Mouse (Mus musculus): ENCODE results near the gene Katnal1.

The Katnal1 gene

GRCm38 (mm10) chr5:148929116-148929449 is at the start of gene Katnal1:
Gene Katnal1 (minus strand): TSS chr5:148929320.
- DNase-seq (ENCODE audit: low spot score in 2 of 2), result no peak

- DNase-seq (ENCODE audit: low spot score in 2 of 2), result no peak
These were observed 49.5 kb upstream of the Katnal1 start for GRCm38 (mm10) chr5:148978458-148979165.

- no peak for DNase-seq (ENCODE audit: low spot score in 2 of 2)
These were observed 48.8 kb upstream of the Katnal1 start for GRCm38 (mm10) chr5:148977698-148978457.

GRCm38 (mm10) chr5:148976876-148977275 is 47.8 kb upstream of the Katnal1 start:
- DNase-seq (ENCODE audit: low spot score in 2 of 2), result no peak

- DNase-seq (ENCODE audit: low spot score in 2 of 2), result no peak
These were observed 45.9 kb upstream of the Katnal1 start for GRCm38 (mm10) chr5:148975035-148975434.

- no peak for DNase-seq (ENCODE audit: low spot score in 2 of 2)
These were observed 44.0 kb upstream of the Katnal1 start for GRCm38 (mm10) chr5:148973019-148973668.

- DNase-seq (ENCODE audit: low spot score in 2 of 2), result no peak
These were observed 43.0 kb upstream of the Katnal1 start for GRCm38 (mm10) chr5:148972167-148972566.

GRCm38 (mm10) chr5:148969648-148970047 is 40.5 kb upstream of the Katnal1 start:
- DNase-seq (ENCODE audit: low spot score in 2 of 2), result no peak

GRCm38 (mm10) chr5:148968958-148969576 is 39.9 kb upstream of the Katnal1 start:
- no peak for DNase-seq (ENCODE audit: low spot score in 2 of 2)

- DNase-seq (ENCODE audit: low spot score in 2 of 2), result no peak
These were observed 39.1 kb upstream of the Katnal1 start for GRCm38 (mm10) chr5:148968179-148968578.

GRCm38 (mm10) chr5:148966395-148966794 is 37.3 kb upstream of the Katnal1 start:
- no peak for DNase-seq (ENCODE audit: low spot score in 2 of 2)

GRCm38 (mm10) chr5:148965691-148966333 is 36.7 kb upstream of the Katnal1 start:
- DNase-seq (ENCODE audit: low spot score in 2 of 2), result peak in 1 of 2 experiments; percentile 42

GRCm38 (mm10) chr5:148965089-148965591 is 36.0 kb upstream of the Katnal1 start:
- no peak for DNase-seq (ENCODE audit: low spot score in 2 of 2)

- DNase-seq (ENCODE audit: low spot score in 2 of 2), result no peak
These were observed 35.1 kb upstream of the Katnal1 start for GRCm38 (mm10) chr5:148964251-148964650.

- DNase-seq (ENCODE audit: low spot score in 2 of 2), result no peak
These were observed 31.1 kb upstream of the Katnal1 start for GRCm38 (mm10) chr5:148960211-148960610.

GRCm38 (mm10) chr5:148959068-148959990 is 30.2 kb upstream of the Katnal1 start:
- DNase-seq (ENCODE audit: low spot score in 2 of 2), result no peak

- DNase-seq (ENCODE audit: low spot score in 2 of 2), result no peak
These were observed 29.2 kb upstream of the Katnal1 start for GRCm38 (mm10) chr5:148958355-148958754.

- DNase-seq (ENCODE audit: low spot score in 2 of 2), result no peak
These were observed 27.9 kb upstream of the Katnal1 start for GRCm38 (mm10) chr5:148956898-148957535.

- DNase-seq (ENCODE audit: low spot score in 2 of 2), result no peak
These were observed 27.0 kb upstream of the Katnal1 start for GRCm38 (mm10) chr5:148956091-148956490.

- DNase-seq (ENCODE audit: low spot score in 2 of 2), result no peak
These were observed 26.5 kb upstream of the Katnal1 start for GRCm38 (mm10) chr5:148955575-148955974.
